Mouse (Mus musculus) CH12.LX (cell line): ENCODE results near the gene 1700037H04Rik. TPM values are rescaled to one million over a fixed set of nuclear protein-coding genes. Genes with fewer than 3 reads are reported as not detected.

Experiments used
- DNase-seq: peaks from one replicate; pipeline ENCODE4 v3.0.0-alpha.2; 2013; ENCODE audit errors: extremely low read depth
- H3K27ac ChIP-seq: 2 replicates; pipeline ENCODE4 v1.5.1; 2012; ENCODE audit warnings: low read depth, mild to moderate bottlenecking, control low read depth, moderate library complexity; ENCODE audit not compliant: insufficient read depth
- H3K27me3 ChIP-seq: replicated peaks from 2 replicates; pipeline ENCODE3; 2012; ENCODE audit warnings: inconsistent platforms
- H3K36me3 ChIP-seq, 2 experiments: replicated peaks in 1 of 2; 2 replicates each; pipeline versions ENCODE3 to v1.6.1; 2012; ENCODE audit warnings: inconsistent platforms in 1 of 2, low read length in 1 of 2, mild to moderate bottlenecking in 1 of 2, mixed read lengths in 1 of 2, moderate library complexity in 1 of 2; ENCODE audit not compliant: control insufficient read depth in 1 of 2, insufficient read depth in 1 of 2
- H3K4me1 ChIP-seq, 2 experiments: 2 replicates each; pipeline ENCODE4 v1.6.1; 2012; ENCODE audit warnings: inconsistent platforms in 1 of 2, moderate library complexity in 1 of 2; ENCODE audit not compliant: insufficient read depth in 2 of 2, control insufficient read depth in 1 of 2
- H3K4me2 ChIP-seq: 2 replicates; pipeline ENCODE4 v1.6.1; 2012; ENCODE audit warnings: low read depth, mild to moderate bottlenecking, control low read depth; ENCODE audit not compliant: poor library complexity, insufficient read depth, severe bottlenecking
- H3K4me3 ChIP-seq, 3 experiments: fragments of 150-350 bp in 1 of 3; sonication (generic) in 1 of 3; replicated peaks in 1 of 3; 2 replicates each; pipeline versions ENCODE3 to v1.5.1; 2011 to 2012; ENCODE audit warnings: low read depth in 2 of 3, low read length in 2 of 3, mild to moderate bottlenecking in 2 of 3, moderate library complexity in 2 of 3, control low read depth in 1 of 3, improper control_type of control experiment in 1 of 3, inconsistent platforms in 1 of 3, mixed read lengths in 1 of 3; ENCODE audit not compliant: poor library complexity in 1 of 3
- H3K79me2 ChIP-seq: replicated peaks from 2 replicates; pipeline ENCODE4 v1.6.1; 2012; ENCODE audit warnings: mild to moderate bottlenecking, moderate library complexity; ENCODE audit not compliant: control insufficient read depth, poor library complexity, insufficient read depth, severe bottlenecking; ENCODE audit errors: extremely low read depth
- H3K9ac ChIP-seq: 2 replicates; pipeline ENCODE4 v1.6.1; 2012; ENCODE audit warnings: low read depth, mild to moderate bottlenecking, control low read depth, moderate library complexity; ENCODE audit not compliant: insufficient read depth
- H3K9me3 ChIP-seq: replicated peaks from 2 replicates; pipeline ENCODE3; 2012; ENCODE audit warnings: low read length, inconsistent platforms, mixed read lengths
- CTCF ChIP-seq, 2 experiments: IDR thresholded peaks in 1 of 2; conservative IDR thresholded peaks in 1 of 2; 2 replicates each; pipeline ENCODE4 v1.5.1; 2011 to 2012; ENCODE audit warnings: low read depth in 2 of 2, low read length in 2 of 2, improper control_type of control experiment in 1 of 2, inconsistent platforms in 1 of 2, mild to moderate bottlenecking in 1 of 2, moderate library complexity in 1 of 2
- EP300 ChIP-seq: IDR thresholded peaks from 2 replicates; pipeline ENCODE4 v1.6.1; 2011; ENCODE audit warnings: low read length, improper control_type of control experiment
- KAT2A ChIP-seq: IDR thresholded peaks from 2 replicates; pipeline ENCODE4 v1.6.1; 2012; ENCODE audit warnings: low read length, improper control_type of control experiment, inconsistent platforms; ENCODE audit not compliant: insufficient replicate concordance
- MAFK ChIP-seq: IDR thresholded peaks from 2 replicates; pipeline ENCODE4 v1.6.1; 2011; ENCODE audit warnings: low read length, improper control_type of control experiment; ENCODE audit not compliant: insufficient replicate concordance
- MAZ ChIP-seq: IDR thresholded peaks from 2 replicates; pipeline ENCODE4 v1.6.1; 2012; ENCODE audit warnings: low read depth, mild to moderate bottlenecking, inconsistent platforms, low read length, improper control_type of control experiment, moderate library complexity
- MXI1 ChIP-seq: IDR thresholded peaks from 2 replicates; pipeline ENCODE4 v1.6.1; 2011; ENCODE audit warnings: mild to moderate bottlenecking, low read depth, low read length, improper control_type of control experiment
- MYC ChIP-seq: IDR thresholded peaks from 2 replicates; pipeline ENCODE4 v1.6.1; 2011; ENCODE audit warnings: low read depth, mild to moderate bottlenecking, improper control_type of control experiment, low read length
- NRF1 ChIP-seq: IDR thresholded peaks from 2 replicates; pipeline ENCODE4 v1.6.1; 2014; ENCODE audit warnings: low read depth, mild to moderate bottlenecking, inconsistent platforms, low read length, improper control_type of control experiment, moderate library complexity
- PAX5 ChIP-seq: IDR thresholded peaks from 2 replicates; pipeline ENCODE4 v1.6.1; 2012; ENCODE audit warnings: low read length, inconsistent platforms, mixed read lengths
- POLR2A ChIP-seq: IDR thresholded peaks from 2 replicates; pipeline ENCODE4 v1.6.1; 2011; ENCODE audit warnings: low read depth, mild to moderate bottlenecking, improper control_type of control experiment, low read length
- RAD21 ChIP-seq: IDR thresholded peaks from 2 replicates; pipeline ENCODE4 v1.6.1; 2011; ENCODE audit warnings: low read depth, mild to moderate bottlenecking, low read length, improper control_type of control experiment, moderate library complexity
- SMC3 ChIP-seq: IDR thresholded peaks from 2 replicates; pipeline ENCODE4 v1.6.1; 2011; ENCODE audit warnings: low read depth, low read length, improper control_type of control experiment
- UBTF ChIP-seq: IDR thresholded peaks from 2 replicates; pipeline ENCODE4 v1.6.1; 2012; ENCODE audit warnings: low read depth, mild to moderate bottlenecking, inconsistent platforms, low read length, improper control_type of control experiment, moderate library complexity
- USF1 ChIP-seq: IDR thresholded peaks from 2 replicates; pipeline ENCODE4 v1.6.1; 2014; ENCODE audit warnings: low read depth, mild to moderate bottlenecking, inconsistent platforms, low read length, improper control_type of control experiment
- ZKSCAN1 ChIP-seq: IDR thresholded peaks from 2 replicates; pipeline ENCODE4 v1.6.1; 2012; ENCODE audit warnings: low read depth, inconsistent platforms, low read length, improper control_type of control experiment, borderline replicate concordance
- ZNF384 ChIP-seq: IDR thresholded peaks from 2 replicates; pipeline ENCODE4 v1.6.1; 2012; ENCODE audit warnings: low read depth, low read length, improper control_type of control experiment, inconsistent platforms
- dilution Hi-C: fragments of 300-500 bp; cut with MboI; formaldehyde crosslinking; loops from 2 replicates; pipeline ENCODE4 v1.14.3; 2020; ENCODE audit warnings: low sequenced_read_pairs; ENCODE audit not compliant: extremely low pct_unique_long_range_greater_than_20kb, extremely low pct_ligation_motif_present
- in situ Hi-C: fragments of 300-500 bp; cut with MboI; formaldehyde crosslinking; loops from 3 replicates; pipeline ENCODE4 v1.14.3; 2019; ENCODE audit warnings: low sequenced_read_pairs, low pct_ligation_motif_present, low pct_unique_long_range_greater_than_20kb, mixed read lengths
- polyA plus RNA-seq: library from polyadenylated mRNA; unstranded; fragments of >175 nt; gene quantifications from 2 replicates; pipeline ENCODE4 v1.2.1, GENCODE M21; 2012; ENCODE audit warnings: low read depth; ENCODE audit not compliant: insufficient read length
- total RNA-seq, 2 experiments: library from RNA; depleted of rRNA; stranded (reverse); fragments of 300-350 nt in 1 of 2; fragments of >200 nt in 1 of 2; gene quantifications; 2 replicates each; pipeline ENCODE4 v1.2.3; 2012 to 2014

1700037H04Rik gene
- total and polyA plus RNA-seq, 3 experiments, result 16.0 to 40.0 (median 36.5) TPM

GRCm38 (mm10) chr2:131209125-131209795, 49.4 kb upstream of the 1700037H04Rik start:
- DNase-seq, result no peak
- Histone ChIP-seq H3K27ac (no peak overlapping the region), H3K9me3 (no peaks in the 10 kb centered on the region), H3K36me3 (peaks cover 7 to 18% of the 10 kb centered on the region in 2 experiments), H3K4me3 (peak overlapping the region in 1 of 3 experiments; percentile 76), H3K9ac (peak overlapping the region; percentile 34), H3K27me3 (no peaks in the 10 kb centered on the region), H3K4me2 (peak overlapping the region; percentile 55), H3K4me1 (peaks cover 6 to 14% of the 10 kb centered on the region in 2 experiments; a peak in 3 of 4 replicates), H3K79me2 (no peaks in the 10 kb centered on the region)
- dilution Hi-C loops (no loop called here), in situ Hi-C loops (no loop called here)
- TF ChIP-seq MAFK, result no peak
- no peak for TF ChIP-seq NRF1
- no peak for TF ChIP-seq MAZ
- TF ChIP-seq ZKSCAN1, result no peak
- no peak for TF ChIP-seq KAT2A
- no peak for TF ChIP-seq POLR2A
- no peak for TF ChIP-seq EP300
- no peak for TF ChIP-seq MYC
- TF ChIP-seq PAX5, result no peak
- TF ChIP-seq MXI1, result no peak
- TF ChIP-seq RAD21, result no peak

- Histone ChIP-seq H3K4me1 (peaks cover 6 to 14% of the 10 kb centered on the region in 2 experiments; a peak in 3 of 4 replicates), H3K4me2 (no peak overlapping the region), H3K36me3 (peaks cover 7 to 12% of the 10 kb centered on the region in 2 experiments), H3K79me2 (no peaks in the 10 kb centered on the region), H3K27ac (no peak overlapping the region), H3K27me3 (no peaks in the 10 kb centered on the region), H3K4me3 (no peak overlapping the region), H3K9me3 (no peaks in the 10 kb centered on the region), H3K9ac (no peak overlapping the region)
- in situ Hi-C loops, result no loop called here
- no peak for DNase-seq
- dilution Hi-C loops, result no loop called here
- TF ChIP-seq SMC3, result no peak
- TF ChIP-seq USF1, result no peak
- no peak for TF ChIP-seq UBTF
- TF ChIP-seq ZKSCAN1, result no peak
- no peak for TF ChIP-seq CTCF (conservative IDR thresholded peaks at IDR 0.05 in 1 of 2, IDR thresholded peaks at IDR 0.05 in 1 of 2; ENCODE audit: low read depth in 2 of 2, low read length in 2 of 2)
- TF ChIP-seq ZNF384, result no peak
These were observed 48.5 kb upstream of the 1700037H04Rik start for GRCm38 (mm10) chr2:131208356-131208755.
